Mouse (Mus musculus) right cerebral cortex, adult 2 months (tissue): ENCODE data around the gene Alx3.
"Not testable (repeated sequence)": the region's sequence is repeated elsewhere in the genome, so short reads cannot be mapped to it uniquely, and the experiment has no call there.

Experiments used
- DNase-seq, 2 experiments: peaks; one replicate each; pipeline ENCODE4 v3.0.0; 2021 to 2022; ENCODE audit warnings: low spot score in 2 of 2

Gene Alx3

GRCm38 (mm10) chr3:107624424-107624823, 29.6 kb downstream of the Alx3 start:
- DNase-seq = no peak

GRCm38 (mm10) chr3:107625536-107625935, 30.7 kb downstream of the Alx3 start:
- no peak for DNase-seq

GRCm38 (mm10) chr3:107626751-107627150, 31.9 kb downstream of the Alx3 start:
- DNase-seq = no peak

GRCm38 (mm10) chr3:107627641-107628040, 32.8 kb downstream of the Alx3 start:
- DNase-seq = no peak

- peak; percentile 34 to 43 for DNase-seq
Measured at GRCm38 (mm10) chr3:107628551-107628950, 33.7 kb downstream of the Alx3 start.

GRCm38 (mm10) chr3:107629411-107629810, 34.6 kb downstream of the Alx3 start:
- no peak for DNase-seq

GRCm38 (mm10) chr3:107630682-107631522, 36.1 kb downstream of the Alx3 start, which contains the start of gene Gm10961:
Gene Gm10961, plus strand, starts transcription at chr3:107631322.
- DNase-seq = peak; percentile 64 to 67

GRCm38 (mm10) chr3:107631523-107631958, 36.7 kb downstream of the Alx3 start, which contains the start of gene Strip1:
Gene Strip1, minus strand, starts transcription at chr3:107631694.
- DNase-seq = peak; percentile 93 to 95

GRCm38 (mm10) chr3:107632786-107633185, 38.0 kb downstream of the Alx3 start:
- no peak for DNase-seq

- DNase-seq = no peak
Measured at GRCm38 (mm10) chr3:107633906-107634305, 39.1 kb downstream of the Alx3 start.

- no peak for DNase-seq
Measured at GRCm38 (mm10) chr3:107635836-107636235, 41.0 kb downstream of the Alx3 start.

- no peak for DNase-seq
Measured at GRCm38 (mm10) chr3:107636236-107636635, 41.4 kb downstream of the Alx3 start.

GRCm38 (mm10) chr3:107637606-107638172, 42.9 kb downstream of the Alx3 start:
- no peak for DNase-seq

- DNase-seq = no peak
Measured at GRCm38 (mm10) chr3:107646947-107647346, 52.1 kb downstream of the Alx3 start.

GRCm38 (mm10) chr3:107650276-107650675, 55.4 kb downstream of the Alx3 start:
- DNase-seq = not testable (repeated sequence)

GRCm38 (mm10) chr3:107652968-107653367, 58.1 kb downstream of the Alx3 start:
- DNase-seq = no peak

- no peak for DNase-seq
Measured at GRCm38 (mm10) chr3:107654861-107655260, 60.0 kb downstream of the Alx3 start.
